Comparison of ENCODE assay signal across 15 mouse cellular contexts in genomic region chr2:75542781-75543180, GRCm38 (mm10).
DNase-seq lines count a peak whose midpoint lies in the region; ATAC-seq and TF ChIP-seq lines count a peak whose summit lies in the region.
"Had no signal": no experiment of that assay in that cellular context is flagged by ENCODE, and none has a peak within 500 bp of the region (broad histone marks: within the 10 kb centered on the region; RNA-seq: fewer than 3 reads in every experiment).

No protein-coding gene starts in this region.

- no peaks in the 10 kb centered on the region for H3K27me3 ChIP-seq in forebrain, embryonic 14.5 days (replicated peaks; ENCODE audit: control insufficient read depth, insufficient read depth, low read length)
- no peaks in the 10 kb centered on the region for H3K27me3 ChIP-seq in forebrain, postnatal 0 days (ENCODE audit: insufficient read depth, low read length)
- 0 out of 2 replicates have a peak, but pooled peaks cover 3% of the 10 kb centered on the region for H3K27me3 ChIP-seq in kidney, embryonic 15.5 days
- no peaks in the 10 kb centered on the region for H3K27me3 ChIP-seq in lung, embryonic 16.5 days (ENCODE audit: control insufficient read depth, insufficient read depth, low read depth, low read length)
- no peaks in the 10 kb centered on the region for H3K27me3 ChIP-seq in liver, embryonic 11.5 days (replicated peaks; ENCODE audit: control insufficient read depth, insufficient read depth, low read length)
- H3K27me3 ChIP-seq: embryonic facial prominence, embryonic 15.5 days; limb, embryonic 12.5 days had no signal

- 73% methylated on average over 5 of the region's 5 CpGs for WGBS in forebrain, embryonic 14.5 days
- 71% methylated on average over 5 of the region's 5 CpGs for WGBS in forebrain, postnatal 0 days
- WGBS in kidney, embryonic 15.5 days = 48% methylated on average over 5 of the region's 5 CpGs
- WGBS in lung, embryonic 16.5 days = 32% methylated on average over 5 of the region's 5 CpGs
- WGBS in liver, embryonic 11.5 days = 63% methylated on average over 5 of the region's 5 CpGs

- no peaks in the 10 kb centered on the region for H3K4me1 ChIP-seq in forebrain, embryonic 14.5 days (ENCODE audit: control insufficient read depth, insufficient read depth, low read length)
- no peaks in the 10 kb centered on the region for H3K4me1 ChIP-seq in forebrain, postnatal 0 days (ENCODE audit: insufficient read depth)
- H3K4me1 ChIP-seq in kidney, embryonic 15.5 days = peaks cover under 1% of the 10 kb centered on the region; the same call in 1 of the 2 replicates
- H3K4me1 ChIP-seq in lung, embryonic 16.5 days (replicated peaks; ENCODE audit: control insufficient read depth, insufficient read depth, low read length) = peaks cover 2% of the 10 kb centered on the region; the same call in 1 of the 2 replicates
- H3K4me1 ChIP-seq in liver, embryonic 11.5 days (replicated peaks; ENCODE audit: control insufficient read depth, insufficient read depth, low read length) = no peaks in the 10 kb centered on the region
- H3K4me1 ChIP-seq: embryonic facial prominence, embryonic 15.5 days had no signal

- no peak overlapping the region for H3K4me2 ChIP-seq in forebrain, embryonic 14.5 days (ENCODE audit: low read length)
- no peak overlapping the region for H3K4me2 ChIP-seq in forebrain, postnatal 0 days (ENCODE audit: low read depth)
- H3K4me2 ChIP-seq in kidney, embryonic 15.5 days = no peak overlapping the region
- H3K4me2 ChIP-seq in lung, embryonic 16.5 days (ENCODE audit: low read depth, low read length) = no peak overlapping the region
- no peak overlapping the region for H3K4me2 ChIP-seq in liver, embryonic 11.5 days
- H3K4me2 ChIP-seq: embryonic facial prominence, embryonic 15.5 days; limb, embryonic 12.5 days had no signal

- H3K36me3 ChIP-seq in forebrain, embryonic 14.5 days (ENCODE audit: control insufficient read depth, insufficient read depth, low read length) = no peaks in the 10 kb centered on the region
- no peaks in the 10 kb centered on the region for H3K36me3 ChIP-seq in forebrain, postnatal 0 days (ENCODE audit: insufficient read depth)
- no peaks in the 10 kb centered on the region for H3K36me3 ChIP-seq in kidney, embryonic 15.5 days
- no peaks in the 10 kb centered on the region for H3K36me3 ChIP-seq in lung, embryonic 16.5 days (ENCODE audit: control insufficient read depth, insufficient read depth, low read length)
- H3K36me3 ChIP-seq in liver, embryonic 11.5 days (ENCODE audit: control insufficient read depth, insufficient read depth, low read length) = no peaks in the 10 kb centered on the region
- H3K36me3 ChIP-seq: embryonic facial prominence, embryonic 15.5 days; G1E; limb, embryonic 12.5 days had no signal

- TF ChIP-seq CTCF in forebrain, postnatal 0 days (IDR thresholded peaks at IDR 0.05; ENCODE audit: low read depth) = no peak

- peak; percentile 14 for DNase-seq in forebrain, embryonic 14.5 days (ENCODE audit: low spot score)
- no peak for DNase-seq in forebrain, postnatal 0 days
- peak; percentile 7 to 37 for DNase-seq in kidney, postnatal 4 days
- peak; percentile 26 for DNase-seq in brain, adult 2 months (ENCODE audit: low read depth, low spot score)
- no peak for DNase-seq in cerebellum, adult 11-12 months
- no peak for DNase-seq in liver, embryonic 11.5 days (ENCODE audit: low spot score)
- DNase-seq: thymus, adult 2 months had no signal

- H3K27ac ChIP-seq in forebrain, embryonic 14.5 days (ENCODE audit: low read depth, low read length) = no peak overlapping the region
- H3K27ac ChIP-seq in forebrain, postnatal 0 days (ENCODE audit: low read depth, low read length) = no peak overlapping the region
- H3K27ac ChIP-seq in kidney, embryonic 15.5 days = no peak overlapping the region
- H3K27ac ChIP-seq in lung, embryonic 16.5 days (ENCODE audit: low read length) = no peak overlapping the region
- H3K27ac ChIP-seq in liver, embryonic 11.5 days (ENCODE audit: low read depth, low read length) = no peak overlapping the region
- H3K27ac ChIP-seq: embryonic facial prominence, embryonic 15.5 days; limb, embryonic 12.5 days had no signal

- no peak overlapping the region for H3K4me3 ChIP-seq in forebrain, embryonic 14.5 days (ENCODE audit: low read depth, low read length)
- no peak overlapping the region for H3K4me3 ChIP-seq in forebrain, postnatal 0 days (ENCODE audit: low read depth, low read length)
- no peak overlapping the region for H3K4me3 ChIP-seq in kidney, embryonic 15.5 days (replicated peaks)
- H3K4me3 ChIP-seq in lung, embryonic 16.5 days (ENCODE audit: low read length) = no peak overlapping the region
- H3K4me3 ChIP-seq in liver, embryonic 11.5 days (ENCODE audit: low read depth, low read length) = no peak overlapping the region
- H3K4me3 ChIP-seq: embryonic facial prominence, embryonic 15.5 days; limb, embryonic 12.5 days; myocyte had no signal

- no peaks in the 10 kb centered on the region for H3K9me3 ChIP-seq in forebrain, embryonic 14.5 days (replicated peaks; ENCODE audit: control insufficient read depth, low read length)
- H3K9me3 ChIP-seq in forebrain, postnatal 0 days (ENCODE audit: low read length) = no peaks in the 10 kb centered on the region
- H3K9me3 ChIP-seq in kidney, embryonic 15.5 days (replicated peaks) = no peaks in the 10 kb centered on the region
- H3K9me3 ChIP-seq in lung, embryonic 16.5 days (ENCODE audit: control insufficient read depth, low read length) = no peaks in the 10 kb centered on the region
- no peaks in the 10 kb centered on the region for H3K9me3 ChIP-seq in liver, embryonic 11.5 days (ENCODE audit: control insufficient read depth, low read length)
- H3K9me3 ChIP-seq: embryonic facial prominence, embryonic 15.5 days; G1E; limb, embryonic 12.5 days had no signal

- H3K9ac ChIP-seq in forebrain, embryonic 14.5 days (ENCODE audit: low read length) = no peak overlapping the region
- no peak overlapping the region for H3K9ac ChIP-seq in forebrain, postnatal 0 days
- H3K9ac ChIP-seq in kidney, embryonic 15.5 days = no peak overlapping the region
- H3K9ac ChIP-seq in lung, embryonic 16.5 days (ENCODE audit: low read length) = no peak overlapping the region
- H3K9ac ChIP-seq in liver, embryonic 11.5 days (ENCODE audit: low read depth, low read length) = no peak overlapping the region
- H3K9ac ChIP-seq: embryonic facial prominence, embryonic 15.5 days; limb, embryonic 12.5 days had no signal

- ATAC-seq in forebrain, embryonic 14.5 days = no peak
- no peak for ATAC-seq in forebrain, postnatal 0 days
- ATAC-seq in kidney, embryonic 15.5 days (replicated peaks; ENCODE audit: low FRiP score) = no peak
- ATAC-seq in lung, embryonic 16.5 days (ENCODE audit: low read depth) = peak; percentile 79
- no peak for ATAC-seq in liver, embryonic 11.5 days (replicated peaks; ENCODE audit: low FRiP score)
- ATAC-seq: forebrain, embryonic 16.5 days; inflammation-experienced regulatory T-cells, adult 6 months had no signal

Comparison
In these comparisons a context has a peak if more than half of its experiments do, and no peak if none do; other contexts are left out.
1. DNase-seq: peak in forebrain, embryonic 14.5 days (single experiment), kidney, postnatal 4 days (2 of 2) and brain, adult 2 months (single experiment); none in forebrain, postnatal 0 days (single experiment), cerebellum, adult 11-12 months (single experiment) and liver, embryonic 11.5 days (single experiment).